Mouse (Mus musculus) kidney, adult 9 months (tissue): ENCODE measurements around the gene Gm29666.
"Not testable (repeated sequence)": the region's sequence is repeated elsewhere in the genome, so short reads cannot be mapped to it uniquely, and the experiment has no call there.

ENCODE experiments used
- DNase-seq: peaks from one replicate; pipeline ENCODE4 v3.0.0; 2022

Gene Gm29666

GRCm38 (mm10) chr15:84898077-84898476, 21.8 kb downstream of the Gm29666 start:
- DNase-seq = no peak

GRCm38 (mm10) chr15:84896664-84897063, 23.2 kb downstream of the Gm29666 start:
- no peak for DNase-seq

GRCm38 (mm10) chr15:84896216-84896615, 23.6 kb downstream of the Gm29666 start:
- DNase-seq = not testable (repeated sequence)

GRCm38 (mm10) chr15:84891658-84892057, 28.2 kb downstream of the Gm29666 start:
- DNase-seq = peak; percentile 75

- no peak for DNase-seq
These were observed 28.6 kb downstream of the Gm29666 start for GRCm38 (mm10) chr15:84891246-84891645.

- no peak for DNase-seq
These were observed 31.8 kb downstream of the Gm29666 start for GRCm38 (mm10) chr15:84888066-84888465.

GRCm38 (mm10) chr15:84877029-84877815, 42.6 kb downstream of the Gm29666 start:
- no peak for DNase-seq

- no peak for DNase-seq
These were observed 46.0 kb downstream of the Gm29666 start for GRCm38 (mm10) chr15:84873867-84874266.

GRCm38 (mm10) chr15:84873079-84873478, 46.8 kb downstream of the Gm29666 start:
- no peak for DNase-seq

GRCm38 (mm10) chr15:84871802-84872201, 48.0 kb downstream of the Gm29666 start:
- no peak for DNase-seq

GRCm38 (mm10) chr15:84861911-84862310, 57.9 kb downstream of the Gm29666 start:
- no peak for DNase-seq
